Mouse (Mus musculus) MEL (cell line): ENCODE data around the gene Slc35g2. TPM values are rescaled to one million over a fixed set of nuclear protein-coding genes. Genes with fewer than 3 reads are reported as not detected.

Source experiments
- DNase-seq: peaks from one replicate; pipeline ENCODE4 v3.0.0; 2011; ENCODE audit warnings: low read depth, low spot score
- H3K27ac ChIP-seq: 2 replicates; pipeline ENCODE4 v1.5.1; 2012; ENCODE audit warnings: low read depth, mild to moderate bottlenecking, control low read depth, low read length, moderate library complexity; ENCODE audit not compliant: control insufficient read depth
- H3K27me3 ChIP-seq, 2 experiments: fragments of 150-350 bp in 1 of 2; sonication (generic) in 1 of 2; 2 replicates each; pipeline ENCODE4 v1.6.1; 2012; ENCODE audit warnings: low read length in 2 of 2, mild to moderate bottlenecking in 2 of 2, improper control_type of control experiment in 1 of 2, moderate library complexity in 1 of 2; ENCODE audit not compliant: insufficient read depth in 2 of 2, control insufficient read depth in 1 of 2
- H3K36me3 ChIP-seq, 2 experiments: 2 replicates each; pipeline ENCODE4 v1.6.1; 2012 to 2014; ENCODE audit warnings: low read length in 2 of 2, improper control_type of control experiment in 1 of 2, inconsistent platforms in 1 of 2, mild to moderate bottlenecking in 1 of 2; ENCODE audit not compliant: insufficient read depth in 2 of 2, control insufficient read depth in 1 of 2
- H3K4me1 ChIP-seq, 2 experiments: fragments of 150-350 bp in 1 of 2; sonication (generic) in 1 of 2; 2 replicates each; pipeline ENCODE4 v1.6.1; 2012; ENCODE audit warnings: low read length in 2 of 2, improper control_type of control experiment in 1 of 2, mild to moderate bottlenecking in 1 of 2; ENCODE audit not compliant: insufficient read depth in 2 of 2, control insufficient read depth in 1 of 2
- H3K4me3 ChIP-seq, 2 experiments: fragments of 150-350 bp in 1 of 2; sonication (generic) in 1 of 2; 2 replicates each; pipeline ENCODE4 v1.5.1; 2012; ENCODE audit warnings: low read depth in 2 of 2, low read length in 2 of 2, mild to moderate bottlenecking in 2 of 2, moderate library complexity in 2 of 2, control low read depth in 1 of 2, improper control_type of control experiment in 1 of 2; ENCODE audit not compliant: control insufficient read depth in 1 of 2, insufficient read depth in 1 of 2
- H3K79me2 ChIP-seq: 2 replicates; pipeline ENCODE4 v1.6.1; 2012; ENCODE audit warnings: mild to moderate bottlenecking, low read length, moderate library complexity; ENCODE audit not compliant: control insufficient read depth, poor library complexity, insufficient read depth
- H3K9ac ChIP-seq: 2 replicates; pipeline ENCODE4 v1.6.1; 2012; ENCODE audit warnings: low read depth, mild to moderate bottlenecking, control low read depth, low read length, moderate library complexity; ENCODE audit not compliant: control insufficient read depth, poor library complexity, severe bottlenecking
- H3K9me3 ChIP-seq: fragments of 150-350 bp; sonication (generic); replicated peaks from 2 replicates; pipeline ENCODE4 v1.6.1; 2012; ENCODE audit warnings: mild to moderate bottlenecking, low read length, improper control_type of control experiment, moderate library complexity; ENCODE audit not compliant: insufficient read depth
- BHLHE40 ChIP-seq: IDR thresholded peaks from 2 replicates; pipeline ENCODE4 v1.6.1; 2012; ENCODE audit warnings: low read depth, mild to moderate bottlenecking, inconsistent platforms, low read length, improper control_type of control experiment, borderline replicate concordance
- CHD1 ChIP-seq: IDR thresholded peaks from 2 replicates; pipeline ENCODE4 v1.6.1; 2012; ENCODE audit warnings: low read depth, mild to moderate bottlenecking, inconsistent platforms, low read length, improper control_type of control experiment
- CHD2 ChIP-seq: IDR thresholded peaks from 2 replicates; pipeline ENCODE4 v1.6.1; 2011; ENCODE audit warnings: low read length, improper control_type of control experiment
- ELF1 ChIP-seq: IDR thresholded peaks from 2 replicates; pipeline ENCODE4 v1.6.1; 2014; ENCODE audit warnings: low read depth, mild to moderate bottlenecking, inconsistent platforms, low read length, improper control_type of control experiment, moderate library complexity
- EP300 ChIP-seq, 2 experiments: IDR thresholded peaks; 2 replicates each; pipeline ENCODE4 v1.6.1; 2011; ENCODE audit warnings: improper control_type of control experiment in 2 of 2, low read length in 2 of 2, low read depth in 1 of 2, mild to moderate bottlenecking in 1 of 2
- ETS1 ChIP-seq: IDR thresholded peaks from 2 replicates; pipeline ENCODE4 v1.6.1; 2012; ENCODE audit warnings: low read depth, mild to moderate bottlenecking, inconsistent platforms, low read length, improper control_type of control experiment, moderate library complexity
- GABPA ChIP-seq: IDR thresholded peaks from 2 replicates; pipeline ENCODE4 v1.6.1; 2012; ENCODE audit warnings: low read depth, mild to moderate bottlenecking, inconsistent platforms, low read length, improper control_type of control experiment, moderate library complexity
- HCFC1 ChIP-seq: IDR thresholded peaks from 2 replicates; pipeline ENCODE4 v1.6.1; 2012; ENCODE audit warnings: low read depth, mild to moderate bottlenecking, inconsistent platforms, low read length, improper control_type of control experiment, moderate library complexity
- JUND ChIP-seq: IDR thresholded peaks from 2 replicates; pipeline ENCODE4 v1.6.1; 2011; ENCODE audit warnings: low read depth, mild to moderate bottlenecking, improper control_type of control experiment, low read length
- MAZ ChIP-seq: IDR thresholded peaks from 2 replicates; pipeline ENCODE4 v1.6.1; 2012; ENCODE audit warnings: low read depth, mild to moderate bottlenecking, inconsistent platforms, low read length, improper control_type of control experiment
- MEF2A ChIP-seq: IDR thresholded peaks from 2 replicates; pipeline ENCODE4 v1.6.1; 2014; ENCODE audit warnings: low read depth, mild to moderate bottlenecking, inconsistent platforms, low read length, improper control_type of control experiment; ENCODE audit not compliant: poor library complexity, insufficient replicate concordance, severe bottlenecking; ENCODE audit errors: extremely low read depth
- MYB ChIP-seq: IDR thresholded peaks from 2 replicates; pipeline ENCODE4 v1.6.1; 2011; ENCODE audit warnings: mild to moderate bottlenecking, low read depth, low read length, improper control_type of control experiment
- NELFE ChIP-seq: IDR thresholded peaks from 2 replicates; pipeline ENCODE4 v1.6.1; 2011; ENCODE audit warnings: low read depth, low read length, improper control_type of control experiment
- NRF1 ChIP-seq: IDR thresholded peaks from 2 replicates; pipeline ENCODE4 v1.6.1; 2014; ENCODE audit warnings: low read depth, mild to moderate bottlenecking, inconsistent platforms, low read length, improper control_type of control experiment, moderate library complexity; ENCODE audit not compliant: poor library complexity, insufficient read depth, severe bottlenecking
- RAD21 ChIP-seq: IDR thresholded peaks from 2 replicates; pipeline ENCODE4 v1.6.1; 2011; ENCODE audit warnings: mild to moderate bottlenecking, low read depth, low read length, improper control_type of control experiment
- RCOR1 ChIP-seq: IDR thresholded peaks from 2 replicates; pipeline ENCODE4 v1.6.1; 2012; ENCODE audit warnings: low read depth, mild to moderate bottlenecking, inconsistent platforms, low read length, improper control_type of control experiment
- UBTF ChIP-seq: IDR thresholded peaks from 2 replicates; pipeline ENCODE4 v1.6.1; 2012; ENCODE audit warnings: low read depth, mild to moderate bottlenecking, inconsistent platforms, low read length, improper control_type of control experiment, moderate library complexity, borderline replicate concordance; ENCODE audit not compliant: insufficient read depth
- ZC3H11A ChIP-seq: IDR thresholded peaks from 2 replicates; pipeline ENCODE4 v1.6.1; 2012; ENCODE audit warnings: low read depth, mild to moderate bottlenecking, inconsistent platforms, low read length, improper control_type of control experiment
- polyA plus RNA-seq, 2 experiments: library from polyadenylated mRNA; stranded (reverse) in 1 of 2; unstranded in 1 of 2; fragments of >175 nt in 1 of 2; fragments of >200 nt in 1 of 2; gene quantifications; 2 replicates each; pipeline versions ENCODE4 v1.2.1 to v1.2.4; 2012; ENCODE audit warnings: low replicate concordance in 2 of 2, low read depth in 1 of 2; ENCODE audit not compliant: insufficient read length in 2 of 2, insufficient read depth in 1 of 2, missing spikeins in 1 of 2
- total RNA-seq: library from RNA; depleted of rRNA; stranded (reverse); fragments of 300-350 nt; gene quantifications from 2 replicates; pipeline ENCODE4 v1.2.3, GENCODE M21; 2012; rRNA removed

Slc35g2 gene
- total RNA-seq (not detected in 2 replicates), polyA plus RNA-seq (under 1 TPM in 1 of 2 experiments, not detected in 1; 0.49 TPM)

DNA sequence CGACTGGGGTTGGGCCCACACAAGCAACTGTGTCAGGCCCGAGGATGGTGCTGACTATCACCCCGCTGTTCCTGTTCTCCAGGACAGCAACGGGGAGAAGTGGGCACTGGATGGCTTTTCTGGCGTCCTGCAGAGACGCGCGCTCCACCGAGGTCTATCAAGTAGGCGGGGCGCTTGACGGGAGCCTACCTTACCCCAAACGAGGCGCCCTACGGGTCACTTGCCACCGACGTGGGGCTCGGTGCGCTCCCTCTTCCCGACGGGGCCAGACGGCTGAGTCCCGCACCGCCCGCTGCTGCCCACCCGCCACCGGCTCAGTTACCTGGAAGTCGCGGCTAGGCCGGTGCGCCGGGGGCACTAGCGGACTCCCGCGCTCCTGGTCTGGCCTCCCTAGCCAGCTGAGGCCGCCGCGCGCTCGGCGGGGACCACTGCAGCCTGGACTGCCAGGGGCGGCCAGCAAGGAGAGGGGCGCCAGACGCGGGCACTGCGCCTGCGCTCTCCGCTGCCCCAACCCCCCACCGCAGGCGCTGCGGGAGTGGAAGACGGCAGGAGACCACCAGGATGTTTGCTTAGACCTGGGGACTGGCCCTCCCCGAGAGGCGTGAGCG is at the start of gene Slc35g2:
Slc35g2 (minus strand) TSS at position 465 of the 608 bp plus-strand sequence.
- no peak for DNase-seq
- Histone ChIP-seq H3K4me1 (no peaks in the 10 kb centered on the region), H3K4me3 (no peak within 1 kb of the TSS), H3K27ac (no peak within 1 kb of the TSS), H3K79me2 (no peaks in the 10 kb centered on the region), H3K9ac (no peak within 1 kb of the TSS), H3K9me3 (no peaks in the 10 kb centered on the region), H3K27me3 (no peaks in the 10 kb centered on the region), H3K36me3 (no peaks in the 10 kb centered on the region)
- TF ChIP-seq CHD1 (no peak), ELF1 (no peak), RCOR1 (no peak), CHD2 (no peak), BHLHE40 (no peak), NRF1 (no peak), RAD21 (no peak), HCFC1 (no peak), UBTF (no peak)

DNA sequence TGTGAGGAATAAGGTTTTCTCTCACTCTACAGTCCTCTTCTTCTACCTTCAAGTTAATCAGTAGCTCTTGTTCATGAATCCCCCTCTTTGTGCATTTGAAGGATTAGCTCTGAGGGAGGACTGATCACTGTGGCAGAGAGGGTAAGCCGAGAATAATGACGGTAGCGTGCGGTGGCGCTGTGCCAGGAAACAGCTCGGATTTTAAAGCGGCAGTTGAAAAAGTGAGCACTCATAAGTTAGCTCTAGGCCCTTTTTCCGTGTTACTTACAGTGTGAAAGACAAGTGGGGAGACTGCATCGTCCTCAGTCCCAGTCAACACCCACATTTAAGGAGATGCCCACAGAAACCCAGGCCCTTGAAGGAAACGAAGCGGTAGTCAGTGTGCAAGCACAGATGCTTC is 46.1 kb upstream of the Slc35g2 start:
- Histone ChIP-seq H3K4me3 (no peak overlapping the region), H3K79me2 (no peaks in the 10 kb centered on the region), H3K9ac (no peak overlapping the region), H3K27me3 (no peaks in the 10 kb centered on the region), H3K9me3 (no peaks in the 10 kb centered on the region), H3K36me3 (no peaks in the 10 kb centered on the region), H3K27ac (no peak overlapping the region), H3K4me1 (no peaks in the 10 kb centered on the region)
- TF ChIP-seq MEF2A (no peak), RAD21 (no peak), MYB (no peak), GABPA (no peak), EP300 (IDR thresholded peaks at IDR 0.05; ENCODE audit: low read depth in 1 of 2, low read length in 2 of 2) (no peak), CHD1 (no peak), ZC3H11A (no peak), JUND (no peak), MAZ (no peak), NELFE (no peak), ETS1 (no peak)
- no peak for DNase-seq
